Mouse (Mus musculus): ENCODE measurements around the gene Hoxd9. TPM values are rescaled to one million over a fixed set of nuclear protein-coding genes. Genes with fewer than 3 reads are reported as not detected.

Gene Hoxd9
- 10 to 100 TPM; 22.6 to 27.5 (median 23.7) TPM for total RNA-seq (2022)

- peak; percentile 59 to 74 for DNase-seq (ENCODE audit: low spot score in 2 of 2)
These were observed at the start of gene Hoxd9 for GRCm38 (mm10) chr2:74697567-74698121. Gene Hoxd9 (plus strand): TSS chr2:74697727.

DNA sequence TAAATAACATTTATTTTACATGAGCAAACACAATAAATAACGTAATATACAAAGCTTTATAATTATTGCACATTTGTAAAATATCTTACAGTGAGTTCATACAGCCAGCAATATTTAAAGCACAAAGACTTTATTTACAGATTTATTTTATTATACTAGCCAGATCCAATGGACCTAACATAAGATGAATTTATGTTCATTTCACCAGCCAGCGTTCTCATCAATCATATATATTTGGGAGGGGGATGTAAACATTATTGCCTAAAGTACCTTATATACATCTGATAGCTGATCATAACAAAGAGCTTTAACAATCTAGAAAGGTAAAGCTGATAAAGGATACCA lies 44.6 kb upstream of the Hoxd9 start:
- DNase-seq (ENCODE audit: low spot score in 2 of 2): no peak

DNA sequence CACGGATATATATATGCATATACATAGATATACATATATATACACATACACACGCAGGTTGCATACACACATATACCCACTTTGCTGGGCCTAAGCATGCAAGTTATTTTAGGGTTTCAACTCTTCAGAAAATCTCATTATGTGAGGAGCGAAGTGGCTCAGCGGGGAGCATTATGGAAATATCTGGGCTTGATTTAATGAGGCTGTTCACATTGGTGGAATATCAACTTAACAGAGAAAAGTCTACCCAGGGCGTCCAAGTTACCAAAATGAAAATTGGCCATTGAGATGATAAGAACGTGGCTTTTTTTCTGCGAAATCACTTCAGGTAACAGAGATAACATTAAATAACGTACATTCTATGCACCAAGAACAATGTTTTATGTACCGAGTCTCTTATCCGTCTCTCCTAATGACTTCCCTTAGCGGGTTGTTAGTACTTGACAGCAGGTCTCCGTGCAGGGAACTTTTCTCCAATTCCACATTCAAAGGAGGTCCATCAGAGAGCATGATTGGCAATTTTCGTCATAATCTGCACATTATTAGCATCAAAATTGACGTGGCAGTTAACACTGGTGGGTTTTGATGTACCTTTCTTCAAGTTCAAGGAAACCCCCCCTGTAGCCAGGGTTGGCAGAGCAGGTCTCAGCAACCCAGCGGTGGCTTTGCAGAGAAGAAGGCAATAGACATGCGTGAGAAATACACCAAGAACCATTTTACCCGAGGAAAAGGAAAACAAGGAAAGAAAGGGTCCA lies 43.6 kb upstream of the Hoxd9 start:
- no peak for DNase-seq (ENCODE audit: low spot score in 2 of 2)

DNA sequence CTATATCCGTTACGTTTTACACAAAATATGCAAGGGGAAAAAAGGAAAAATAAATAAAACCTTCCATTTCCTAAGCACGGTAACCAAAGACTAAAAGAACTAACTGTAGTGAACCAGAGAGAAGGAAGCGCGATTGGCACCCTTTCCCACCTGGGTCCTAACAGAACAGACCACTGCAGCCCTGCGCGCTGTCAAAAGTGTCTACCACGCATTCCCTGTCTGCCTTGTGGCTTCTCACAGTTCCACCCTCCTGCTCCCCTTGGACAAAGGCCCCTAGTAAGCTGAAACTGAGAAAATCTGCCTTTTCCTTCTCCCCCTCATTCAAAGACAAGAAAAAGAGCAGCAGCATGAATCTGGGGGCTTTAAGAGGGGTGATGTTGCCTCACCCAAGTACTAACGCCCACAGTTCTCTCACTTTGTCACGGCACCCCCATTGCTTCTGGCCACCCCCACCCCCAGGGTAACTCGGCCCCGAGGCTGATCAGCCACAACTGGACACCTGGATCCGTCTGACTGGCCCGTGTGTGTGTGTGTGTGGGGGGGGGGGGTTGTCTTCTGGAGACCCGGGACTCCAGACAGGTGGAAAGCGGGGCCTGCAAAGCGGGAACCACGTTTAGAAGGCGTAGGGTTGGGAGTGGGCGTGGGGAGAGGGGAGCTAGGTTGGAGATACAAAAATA lies 42.6 kb upstream of the Hoxd9 start:
- no peak for DNase-seq (ENCODE audit: low spot score in 2 of 2)

GRCm38 (mm10) chr2:74655420-74655781 lies 42.1 kb upstream of the Hoxd9 start:
- DNase-seq (ENCODE audit: low spot score in 2 of 2): no peak

DNA sequence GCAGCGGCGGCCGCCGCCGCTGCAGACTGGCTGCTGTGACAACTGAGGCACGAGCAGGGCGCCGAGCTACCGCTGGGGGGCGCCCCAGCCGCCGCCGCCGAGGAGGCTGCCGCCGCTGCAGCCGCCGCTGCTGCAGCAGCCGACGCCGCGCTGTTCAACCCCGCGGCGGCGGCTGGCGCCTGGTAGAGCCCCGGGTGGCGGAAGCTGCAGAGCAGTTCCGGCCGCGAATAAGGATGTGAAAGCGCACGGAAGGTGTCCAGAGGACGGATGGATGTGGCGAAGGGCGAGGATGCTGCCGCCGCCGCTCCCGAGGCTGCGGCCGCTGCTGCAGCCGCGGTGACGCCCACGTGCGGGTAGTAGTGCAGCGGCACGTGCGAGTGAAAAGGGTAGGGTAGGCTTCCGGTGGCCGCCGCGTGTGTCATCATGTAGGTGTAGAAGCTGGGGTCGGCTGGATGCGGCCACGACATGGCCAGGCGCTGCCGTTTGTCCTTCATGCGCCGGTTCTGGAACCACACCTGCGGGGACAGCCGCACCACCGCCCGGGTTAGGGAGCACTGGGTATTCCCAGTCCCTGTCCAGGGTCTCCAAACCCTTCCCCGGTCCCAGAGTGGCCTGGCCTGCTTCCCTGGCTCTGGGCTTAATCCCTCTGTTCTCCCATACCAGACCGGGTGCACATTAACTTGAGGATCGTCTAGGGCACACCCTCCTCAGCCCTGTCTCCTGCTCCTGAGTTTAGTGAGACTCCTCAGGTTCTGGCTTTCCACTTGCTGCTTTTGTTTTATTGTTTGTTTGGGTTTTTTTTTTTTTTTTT lies 41.5 kb upstream of the Hoxd9 start:
- DNase-seq (ENCODE audit: low spot score in 2 of 2): no peak

GRCm38 (mm10) chr2:74656632-74657021 lies 40.9 kb upstream of the Hoxd9 start:
- no peak for DNase-seq (ENCODE audit: low spot score in 2 of 2)

GRCm38 (mm10) chr2:74657251-74658023 lies 40.1 kb upstream of the Hoxd9 start:
- no peak for DNase-seq (ENCODE audit: low spot score in 2 of 2)

- DNase-seq (ENCODE audit: low spot score in 2 of 2): no peak
These were observed 39.4 kb upstream of the Hoxd9 start for GRCm38 (mm10) chr2:74658024-74658666.

DNA sequence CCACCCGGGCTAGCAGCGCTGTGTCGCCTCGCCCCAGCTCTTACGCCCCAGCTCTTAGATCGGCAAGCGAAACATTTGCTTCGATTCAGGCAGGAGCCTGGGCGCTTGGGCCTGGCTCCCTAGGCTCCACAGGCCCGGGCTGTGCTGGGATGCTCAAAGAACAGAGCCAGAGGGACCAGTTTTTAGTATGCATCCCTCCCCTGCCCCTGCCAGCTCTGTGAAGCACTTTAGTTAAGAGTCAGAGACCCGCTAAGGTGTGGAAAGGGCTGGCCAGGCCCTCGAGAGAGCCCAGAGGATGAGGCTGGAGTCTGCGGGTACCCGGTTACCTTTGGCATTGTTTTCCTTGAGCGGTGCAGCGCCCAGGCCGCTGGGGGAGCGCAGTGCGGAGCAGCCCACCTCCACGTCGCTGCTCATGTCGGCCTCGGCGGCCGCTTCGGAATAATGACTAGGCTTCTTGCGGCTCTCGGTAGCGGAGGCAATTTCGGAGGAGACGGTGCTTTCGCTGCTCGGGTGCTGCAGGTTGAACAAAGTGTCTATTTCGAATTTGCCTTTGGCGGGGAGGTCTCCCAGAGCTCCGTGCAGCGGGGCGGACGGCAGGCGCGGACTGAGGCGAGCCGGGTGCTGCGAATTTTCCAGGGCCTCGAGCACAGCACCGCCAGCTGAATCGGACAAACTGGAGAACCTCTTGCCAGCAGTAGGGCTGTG lies 38.7 kb upstream of the Hoxd9 start:
- DNase-seq (ENCODE audit: low spot score in 2 of 2): no peak

- DNase-seq (ENCODE audit: low spot score in 2 of 2): no peak
These were observed 38.0 kb upstream of the Hoxd9 start, which contains the start of gene Evx2 for GRCm38 (mm10) chr2:74659507-74660005. Gene Evx2 (minus strand): TSS chr2:74659557.

DNA sequence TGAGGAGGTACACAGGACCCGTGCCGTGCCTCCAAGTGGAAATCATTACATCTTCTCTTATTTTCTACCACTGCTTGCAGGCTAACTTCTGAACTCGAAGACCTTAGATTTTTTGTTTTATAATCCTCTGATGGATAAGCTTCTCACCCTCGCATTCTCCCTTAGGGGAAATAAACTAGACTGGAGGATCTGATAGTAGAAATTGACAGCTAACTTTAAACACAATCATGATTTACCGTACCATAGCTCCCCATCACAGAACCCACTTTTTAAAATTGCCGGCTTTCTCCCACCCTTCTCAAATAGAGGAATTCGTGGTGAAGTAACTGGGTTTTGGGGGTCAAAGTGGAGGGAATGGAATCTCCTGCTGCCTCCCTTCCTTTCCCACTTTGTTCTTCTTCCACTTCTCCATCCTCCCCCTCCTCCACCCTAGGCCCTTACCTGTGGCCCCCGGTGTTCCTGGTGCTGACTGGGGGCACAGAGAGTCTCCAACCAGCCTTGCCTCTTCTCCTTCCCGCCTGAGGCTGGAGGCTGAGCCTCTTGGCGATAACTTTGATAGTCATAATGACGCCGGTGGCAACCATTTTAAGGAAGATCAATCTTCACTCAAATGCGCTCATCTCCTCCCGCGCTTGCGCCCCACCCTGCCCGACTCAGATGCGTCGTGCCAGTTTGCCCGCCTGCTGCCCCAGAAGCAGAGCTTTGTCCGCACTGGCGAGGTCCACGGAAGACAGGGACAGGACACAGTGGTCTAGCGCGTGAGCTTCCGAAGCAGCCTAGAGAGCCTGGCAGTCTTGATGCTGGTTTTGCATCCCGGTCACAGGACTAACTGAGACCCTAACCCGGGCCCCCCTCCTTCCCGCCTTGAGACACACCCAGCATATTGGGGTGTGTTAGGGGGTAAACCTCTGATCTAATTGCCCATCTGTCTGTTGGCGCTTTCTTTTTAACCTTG lies 36.8 kb upstream of the Hoxd9 start:
- no peak for DNase-seq (ENCODE audit: low spot score in 2 of 2)

- DNase-seq (ENCODE audit: low spot score in 2 of 2): no peak
These were observed 35.8 kb upstream of the Hoxd9 start for GRCm38 (mm10) chr2:74661685-74662084.

GRCm38 (mm10) chr2:74663291-74663925 lies 34.1 kb upstream of the Hoxd9 start:
- DNase-seq (ENCODE audit: low spot score in 2 of 2): no peak

- no peak for DNase-seq (ENCODE audit: low spot score in 2 of 2)
These were observed 31.1 kb upstream of the Hoxd9 start for GRCm38 (mm10) chr2:74666411-74666810.

DNA sequence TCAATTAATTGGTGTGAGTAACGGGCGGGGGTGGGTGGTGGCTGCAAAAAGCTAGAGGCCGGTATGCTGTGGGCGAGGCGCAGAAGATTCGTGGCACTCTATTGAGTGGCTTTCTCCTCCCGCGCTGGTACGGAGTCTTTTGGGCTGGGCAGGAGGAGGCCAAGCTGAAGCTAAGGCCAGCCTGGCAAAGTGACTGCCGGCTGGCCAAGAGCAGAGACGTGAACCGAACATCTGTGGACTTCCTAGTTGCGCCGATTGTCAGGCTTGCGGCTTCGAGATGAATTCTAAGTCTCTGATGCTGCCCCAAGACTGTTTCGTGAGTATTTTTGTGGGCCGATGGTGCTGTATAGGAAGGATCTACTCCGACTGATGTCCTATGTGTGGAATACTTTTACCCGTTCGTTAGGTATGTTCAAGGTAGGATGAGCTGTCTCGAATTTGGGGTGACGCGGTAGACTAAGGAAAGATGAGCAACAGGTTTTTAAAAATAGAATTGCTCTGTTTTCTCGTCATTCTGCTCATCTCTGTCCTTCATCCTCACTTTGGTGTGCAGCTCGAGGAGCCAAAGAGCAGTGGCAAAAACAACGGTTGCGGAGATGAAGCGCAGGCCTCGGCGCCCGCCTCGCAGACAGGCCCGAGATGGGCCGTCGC lies 30.2 kb upstream of the Hoxd9 start:
- no peak for DNase-seq (ENCODE audit: low spot score in 2 of 2)

DNA sequence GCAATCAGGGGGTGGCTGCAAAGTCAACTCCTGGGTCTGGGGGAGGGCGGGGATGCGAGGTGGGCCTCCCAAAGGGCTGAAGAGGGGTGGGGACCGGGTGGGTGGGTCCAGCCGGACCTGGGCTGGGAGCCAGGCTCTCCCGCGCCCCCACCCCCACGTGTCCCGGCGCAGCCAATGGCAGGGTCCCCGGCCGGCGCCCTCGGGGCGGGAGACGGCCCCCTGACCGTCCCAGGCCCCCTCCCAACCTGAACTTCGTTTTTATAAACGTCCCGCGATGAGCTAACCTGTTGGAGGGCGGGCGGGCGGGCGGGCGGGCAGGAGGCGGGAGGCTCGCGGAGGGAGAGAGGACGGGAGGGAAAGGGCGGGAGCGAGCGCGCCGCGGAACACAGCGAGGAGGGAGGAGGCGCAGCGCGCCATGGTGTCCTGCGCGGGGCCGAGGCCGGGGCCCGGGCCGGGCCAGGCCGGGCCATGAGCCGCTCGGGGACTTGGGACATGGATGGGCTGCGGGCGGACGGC lies 29.6 kb upstream of the Hoxd9 start, which contains the start of gene Hoxd13:
Hoxd13 (plus strand) TSS at position 469 of the 516 bp plus-strand sequence.
- DNase-seq (ENCODE audit: low spot score in 2 of 2): no peak
